Mouse (Mus musculus) layer of hippocampus, postnatal 10 days (tissue): ENCODE measurements around the gene Hmmr. TPM values are rescaled to one million over a fixed set of nuclear protein-coding genes. Genes with fewer than 3 reads are reported as not detected.

ENCODE experiments used
- DNase-seq, 2 experiments: peaks; one replicate each; pipeline ENCODE4 v3.0.0; 2021; ENCODE audit warnings: low spot score in 2 of 2
- total RNA-seq, 2 experiments: library from RNA; stranded (reverse); gene quantifications; 2 replicates each; pipeline ENCODE4 v1.2.3; 2021

The Hmmr gene
- total RNA-seq, 2 experiments from 2014 or later: 3.0 to 3.2 TPM

GRCm38 (mm10) chr11:40695103-40695502 is 38.1 kb downstream of the Hmmr start, which contains the start of gene Mat2b:
Gene Mat2b, minus strand, starts transcription at chr11:40695203.
- no peak for DNase-seq

DNA sequence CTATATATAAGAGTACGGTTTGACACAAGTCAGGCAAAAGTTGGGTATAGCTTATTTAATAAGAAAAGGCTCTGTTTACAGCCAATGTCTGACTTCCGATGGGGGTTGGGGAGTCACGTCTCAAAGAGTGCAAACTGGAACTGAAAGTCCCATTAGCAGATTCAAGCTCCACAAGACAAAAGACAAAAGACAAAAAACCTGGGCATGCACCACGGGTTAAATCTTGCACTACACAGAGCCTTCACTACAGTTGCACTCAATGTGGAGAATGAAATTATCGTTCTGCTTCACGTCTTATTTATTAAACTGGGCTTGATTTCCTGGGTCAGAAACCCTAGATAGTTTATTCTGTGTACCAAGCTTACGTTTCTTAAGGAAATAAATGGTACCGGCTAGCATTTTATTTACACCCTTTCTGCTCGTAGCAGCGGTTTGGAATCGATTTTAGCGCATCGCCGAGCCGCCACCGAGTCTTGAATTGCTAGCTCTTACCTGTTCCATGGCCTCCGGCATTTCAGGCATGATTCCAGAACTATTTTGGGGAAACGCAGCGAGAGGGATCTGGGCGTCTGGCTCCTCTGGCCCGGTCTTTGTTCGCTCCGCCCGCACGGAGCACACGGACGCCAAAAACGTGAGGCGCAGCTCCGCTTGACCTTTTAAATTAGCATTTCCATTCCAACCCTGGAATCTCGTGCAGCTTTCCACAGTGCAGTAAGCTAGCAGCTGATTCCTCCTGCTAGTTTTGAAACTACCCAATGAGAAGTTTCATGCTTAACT is 38.7 kb downstream of the Hmmr start:
- DNase-seq: peak; percentile 54 to 59

DNA sequence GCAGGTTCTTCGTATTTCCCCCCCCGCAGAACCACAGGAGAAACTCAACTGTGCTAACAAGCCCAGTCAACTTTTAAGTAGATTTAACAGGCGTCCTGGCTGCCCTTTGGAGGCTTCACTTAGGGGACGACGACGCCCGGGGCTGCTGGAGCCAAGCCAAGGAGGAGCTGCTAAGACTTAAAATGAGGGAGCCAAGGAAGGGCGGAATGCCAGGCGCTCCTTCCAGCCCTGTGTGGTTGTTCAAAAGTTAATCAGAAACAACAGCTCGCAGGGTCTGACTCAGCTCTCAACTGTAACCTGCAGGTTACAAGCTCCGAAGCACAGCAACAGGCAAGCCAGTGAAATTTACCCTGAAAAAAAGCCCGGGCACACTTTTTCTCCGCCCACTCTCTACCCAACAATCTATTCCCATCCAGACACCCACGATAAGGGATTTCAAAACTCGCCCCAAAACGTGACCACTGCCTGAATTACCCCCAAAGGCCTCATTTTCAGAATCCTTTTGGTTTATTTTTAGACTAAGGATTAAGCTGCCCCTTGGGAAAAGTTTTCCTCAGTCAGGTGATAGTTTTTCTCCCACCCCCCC is 39.8 kb downstream of the Hmmr start:
- peak; percentile 57 to 70 for DNase-seq

DNA sequence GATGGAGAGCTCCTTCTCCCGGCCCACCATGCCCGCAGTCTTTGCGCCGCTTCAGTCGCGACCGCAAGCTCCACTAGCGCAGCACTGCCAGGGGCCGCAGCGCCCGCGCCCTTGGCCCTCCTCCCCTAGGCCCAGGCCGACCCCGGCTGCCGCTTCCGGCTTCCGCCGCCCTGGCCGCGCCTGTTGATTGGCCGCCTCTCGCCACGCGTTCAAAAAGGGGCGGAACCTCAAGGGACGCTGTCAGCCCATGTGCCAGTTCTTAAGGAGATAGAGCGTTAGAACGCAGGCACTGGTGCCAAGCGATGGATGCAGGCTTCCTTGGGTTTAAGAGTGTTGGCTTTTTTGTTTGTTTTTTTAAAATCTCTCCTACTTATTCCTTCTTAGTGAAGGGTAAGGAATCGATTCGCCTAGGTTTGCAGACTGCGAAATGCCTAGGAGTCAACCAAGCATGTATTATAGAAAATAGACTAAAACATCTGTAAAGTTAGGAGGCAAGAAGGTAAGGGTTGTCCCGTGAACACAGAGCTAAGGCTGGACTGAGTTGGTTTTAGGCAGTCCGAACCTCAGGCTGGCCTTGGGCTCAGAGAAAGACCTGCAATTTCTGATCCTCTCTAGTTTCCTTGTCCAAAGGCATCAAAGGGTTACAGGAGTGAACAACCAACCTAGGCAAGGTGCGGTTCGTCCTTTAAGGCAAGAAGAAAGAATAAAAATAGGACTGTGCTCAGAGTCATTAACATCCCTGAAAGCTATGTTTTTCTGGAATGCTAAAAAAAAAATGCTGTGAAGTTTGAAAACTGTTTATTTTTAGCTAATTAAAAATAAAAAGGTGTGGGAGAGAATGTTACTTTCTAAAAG is 40.5 kb downstream of the Hmmr start:
- peak; percentile 92 to 95 for DNase-seq

GRCm38 (mm10) chr11:40692101-40692509 is 41.1 kb downstream of the Hmmr start:
- no peak for DNase-seq

GRCm38 (mm10) chr11:40690444-40691127 is 42.6 kb downstream of the Hmmr start:
- no peak for DNase-seq

DNA sequence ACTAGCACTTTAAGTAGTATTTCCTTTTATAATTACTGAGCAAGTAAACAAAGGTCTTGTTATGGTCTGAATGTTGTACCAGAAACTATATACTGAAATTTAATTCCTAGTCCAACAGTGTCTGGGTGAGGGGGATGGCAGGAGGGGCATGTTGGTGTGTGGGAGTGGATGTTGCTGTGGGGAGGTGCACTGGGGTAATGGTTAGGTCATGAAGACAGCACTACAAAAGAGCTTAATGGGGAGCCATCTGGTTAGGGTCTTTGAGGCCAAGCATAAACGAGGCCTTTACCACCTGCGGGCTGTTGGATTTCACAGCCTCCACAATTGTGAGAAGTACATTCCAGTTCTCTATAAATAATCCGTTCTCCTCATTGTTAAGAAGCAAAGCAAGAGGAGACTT is 49.9 kb downstream of the Hmmr start:
- no peak for DNase-seq

GRCm38 (mm10) chr11:40682456-40682855 is 50.8 kb downstream of the Hmmr start:
- DNase-seq: no peak

DNA sequence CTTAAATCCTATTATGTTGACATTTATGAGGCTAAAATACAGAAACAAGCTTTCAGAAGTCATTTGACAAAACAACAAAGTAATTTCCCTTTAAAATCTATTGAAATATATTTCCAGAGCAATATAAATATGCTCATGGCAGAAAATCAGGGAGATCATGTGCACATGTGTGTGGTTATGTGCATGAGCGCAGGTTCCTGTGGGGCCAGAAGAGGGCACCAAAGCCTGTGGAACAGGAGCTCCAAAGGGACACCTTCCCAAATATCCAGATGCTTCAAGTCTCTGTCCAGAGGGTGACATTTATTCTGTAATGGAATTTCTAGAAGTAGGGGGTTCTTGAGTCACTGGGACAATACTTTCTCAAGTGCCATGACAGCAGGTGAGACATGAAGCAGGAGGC is 56.1 kb downstream of the Hmmr start:
- no peak for DNase-seq

GRCm38 (mm10) chr11:40675014-40675730 is 58.0 kb downstream of the Hmmr start:
- no peak for DNase-seq

Other genes with a start within 250 kb of the Hmmr start
- gene Mat2b, start 38.2 kb downstream of the Hmmr start, total RNA-seq: 10 to 100 TPM; 82.4 to 89.3 TPM
- gene Nudcd2, start 245 bp upstream of the Hmmr start, total RNA-seq: 10 to 100 TPM; 24.1 to 25.0 TPM
- 10 to 100 TPM; 63.1 to 71.6 TPM for gene Ccng1, start 21.9 kb upstream of the Hmmr start, total RNA-seq